Mouse (Mus musculus) MEL (cell line): ENCODE measurements around the gene Fsip1. TPM values are rescaled to one million over a fixed set of nuclear protein-coding genes. Genes with fewer than 3 reads are reported as not detected.

ENCODE experiments used
- DNase-seq: peaks from one replicate; pipeline ENCODE4 v3.0.0; 2011; ENCODE audit warnings: low read depth, low spot score
- H3K27ac ChIP-seq: 2 replicates; pipeline ENCODE4 v1.5.1; 2012; ENCODE audit warnings: low read depth, mild to moderate bottlenecking, control low read depth, low read length, moderate library complexity; ENCODE audit not compliant: control insufficient read depth
- H3K27me3 ChIP-seq, 2 experiments: fragments of 150-350 bp in 1 of 2; sonication (generic) in 1 of 2; 2 replicates each; pipeline ENCODE4 v1.6.1; 2012; ENCODE audit warnings: low read length in 2 of 2, mild to moderate bottlenecking in 2 of 2, improper control_type of control experiment in 1 of 2, moderate library complexity in 1 of 2; ENCODE audit not compliant: insufficient read depth in 2 of 2, control insufficient read depth in 1 of 2
- H3K36me3 ChIP-seq, 2 experiments: 2 replicates each; pipeline ENCODE4 v1.6.1; 2012 to 2014; ENCODE audit warnings: low read length in 2 of 2, improper control_type of control experiment in 1 of 2, inconsistent platforms in 1 of 2, mild to moderate bottlenecking in 1 of 2; ENCODE audit not compliant: insufficient read depth in 2 of 2, control insufficient read depth in 1 of 2
- H3K4me1 ChIP-seq, 2 experiments: fragments of 150-350 bp in 1 of 2; sonication (generic) in 1 of 2; 2 replicates each; pipeline ENCODE4 v1.6.1; 2012; ENCODE audit warnings: low read length in 2 of 2, improper control_type of control experiment in 1 of 2, mild to moderate bottlenecking in 1 of 2; ENCODE audit not compliant: insufficient read depth in 2 of 2, control insufficient read depth in 1 of 2
- H3K4me3 ChIP-seq, 2 experiments: fragments of 150-350 bp in 1 of 2; sonication (generic) in 1 of 2; 2 replicates each; pipeline ENCODE4 v1.5.1; 2012; ENCODE audit warnings: low read depth in 2 of 2, low read length in 2 of 2, mild to moderate bottlenecking in 2 of 2, moderate library complexity in 2 of 2, control low read depth in 1 of 2, improper control_type of control experiment in 1 of 2; ENCODE audit not compliant: control insufficient read depth in 1 of 2, insufficient read depth in 1 of 2
- H3K79me2 ChIP-seq: 2 replicates; pipeline ENCODE4 v1.6.1; 2012; ENCODE audit warnings: mild to moderate bottlenecking, low read length, moderate library complexity; ENCODE audit not compliant: control insufficient read depth, poor library complexity, insufficient read depth
- H3K9ac ChIP-seq: 2 replicates; pipeline ENCODE4 v1.6.1; 2012; ENCODE audit warnings: low read depth, mild to moderate bottlenecking, control low read depth, low read length, moderate library complexity; ENCODE audit not compliant: control insufficient read depth, poor library complexity, severe bottlenecking
- H3K9me3 ChIP-seq: fragments of 150-350 bp; sonication (generic); replicated peaks from 2 replicates; pipeline ENCODE4 v1.6.1; 2012; ENCODE audit warnings: mild to moderate bottlenecking, low read length, improper control_type of control experiment, moderate library complexity; ENCODE audit not compliant: insufficient read depth
- BHLHE40 ChIP-seq: IDR thresholded peaks from 2 replicates; pipeline ENCODE4 v1.6.1; 2012; ENCODE audit warnings: low read depth, mild to moderate bottlenecking, inconsistent platforms, low read length, improper control_type of control experiment, borderline replicate concordance
- CHD1 ChIP-seq: IDR thresholded peaks from 2 replicates; pipeline ENCODE4 v1.6.1; 2012; ENCODE audit warnings: low read depth, mild to moderate bottlenecking, inconsistent platforms, low read length, improper control_type of control experiment
- CTCF ChIP-seq, 3 experiments: IDR thresholded peaks in 2 of 3; conservative IDR thresholded peaks in 1 of 3; 2 replicates each; pipeline ENCODE4 v1.5.1; 2011 to 2012; ENCODE audit warnings: low read length in 3 of 3, low read depth in 2 of 3, mild to moderate bottlenecking in 2 of 3, improper control_type of control experiment in 1 of 3, inconsistent platforms in 1 of 3, mixed read lengths in 1 of 3, moderate library complexity in 1 of 3; ENCODE audit not compliant: control insufficient read depth in 1 of 3, insufficient read depth in 1 of 3, poor library complexity in 1 of 3, severe bottlenecking in 1 of 3
- ELF1 ChIP-seq: IDR thresholded peaks from 2 replicates; pipeline ENCODE4 v1.6.1; 2014; ENCODE audit warnings: low read depth, mild to moderate bottlenecking, inconsistent platforms, low read length, improper control_type of control experiment, moderate library complexity
- EP300 ChIP-seq, 2 experiments: IDR thresholded peaks; 2 replicates each; pipeline ENCODE4 v1.6.1; 2011; ENCODE audit warnings: improper control_type of control experiment in 2 of 2, low read length in 2 of 2, low read depth in 1 of 2, mild to moderate bottlenecking in 1 of 2
- ETS1 ChIP-seq: IDR thresholded peaks from 2 replicates; pipeline ENCODE4 v1.6.1; 2012; ENCODE audit warnings: low read depth, mild to moderate bottlenecking, inconsistent platforms, low read length, improper control_type of control experiment, moderate library complexity
- GABPA ChIP-seq: IDR thresholded peaks from 2 replicates; pipeline ENCODE4 v1.6.1; 2012; ENCODE audit warnings: low read depth, mild to moderate bottlenecking, inconsistent platforms, low read length, improper control_type of control experiment, moderate library complexity
- HCFC1 ChIP-seq: IDR thresholded peaks from 2 replicates; pipeline ENCODE4 v1.6.1; 2012; ENCODE audit warnings: low read depth, mild to moderate bottlenecking, inconsistent platforms, low read length, improper control_type of control experiment, moderate library complexity
- JUND ChIP-seq: IDR thresholded peaks from 2 replicates; pipeline ENCODE4 v1.6.1; 2011; ENCODE audit warnings: low read depth, mild to moderate bottlenecking, improper control_type of control experiment, low read length
- KAT2A ChIP-seq: conservative IDR thresholded peaks from 2 replicates; pipeline ENCODE4 v1.6.1; 2012; ENCODE audit warnings: low read depth, low read length, improper control_type of control experiment, inconsistent platforms
- MAFK ChIP-seq: IDR thresholded peaks from 2 replicates; pipeline ENCODE4 v1.6.1; 2011; ENCODE audit warnings: low read depth, mild to moderate bottlenecking, low read length, improper control_type of control experiment, borderline replicate concordance
- RAD21 ChIP-seq: IDR thresholded peaks from 2 replicates; pipeline ENCODE4 v1.6.1; 2011; ENCODE audit warnings: mild to moderate bottlenecking, low read depth, low read length, improper control_type of control experiment
- RCOR1 ChIP-seq: IDR thresholded peaks from 2 replicates; pipeline ENCODE4 v1.6.1; 2012; ENCODE audit warnings: low read depth, mild to moderate bottlenecking, inconsistent platforms, low read length, improper control_type of control experiment
- SIN3A ChIP-seq: IDR thresholded peaks from 2 replicates; pipeline ENCODE4 v1.6.1; 2012; ENCODE audit warnings: low read length, improper control_type of control experiment, inconsistent platforms
- SMC3 ChIP-seq: IDR thresholded peaks from 2 replicates; pipeline ENCODE4 v1.6.1; 2011; ENCODE audit warnings: low read depth, low read length, improper control_type of control experiment
- TAL1 ChIP-seq: IDR thresholded peaks from 2 replicates; pipeline ENCODE4 v1.6.1; 2012; ENCODE audit warnings: mild to moderate bottlenecking, inconsistent platforms, low read length, moderate library complexity, mixed read lengths
- TBP ChIP-seq: IDR thresholded peaks from 2 replicates; pipeline ENCODE4 v1.8.0; 2011; ENCODE audit warnings: low read depth, low read length, improper control_type of control experiment
- UBTF ChIP-seq: IDR thresholded peaks from 2 replicates; pipeline ENCODE4 v1.6.1; 2012; ENCODE audit warnings: low read depth, mild to moderate bottlenecking, inconsistent platforms, low read length, improper control_type of control experiment, moderate library complexity, borderline replicate concordance; ENCODE audit not compliant: insufficient read depth
- USF1 ChIP-seq: IDR thresholded peaks from 2 replicates; pipeline ENCODE4 v1.6.1; 2014; ENCODE audit warnings: low read depth, mild to moderate bottlenecking, inconsistent platforms, low read length, improper control_type of control experiment, moderate library complexity
- ZC3H11A ChIP-seq: IDR thresholded peaks from 2 replicates; pipeline ENCODE4 v1.6.1; 2012; ENCODE audit warnings: low read depth, mild to moderate bottlenecking, inconsistent platforms, low read length, improper control_type of control experiment
- polyA plus RNA-seq, 2 experiments: library from polyadenylated mRNA; stranded (reverse) in 1 of 2; unstranded in 1 of 2; fragments of >175 nt in 1 of 2; fragments of >200 nt in 1 of 2; gene quantifications; 2 replicates each; pipeline versions ENCODE4 v1.2.1 to v1.2.4; 2012; ENCODE audit warnings: low replicate concordance in 2 of 2, low read depth in 1 of 2; ENCODE audit not compliant: insufficient read length in 2 of 2, insufficient read depth in 1 of 2, missing spikeins in 1 of 2
- total RNA-seq: library from RNA; depleted of rRNA; stranded (reverse); fragments of 300-350 nt; gene quantifications from 2 replicates; pipeline ENCODE4 v1.2.3, GENCODE M21; 2012

The Fsip1 gene
- total and polyA plus RNA-seq, 3 experiments: not detected

DNA sequence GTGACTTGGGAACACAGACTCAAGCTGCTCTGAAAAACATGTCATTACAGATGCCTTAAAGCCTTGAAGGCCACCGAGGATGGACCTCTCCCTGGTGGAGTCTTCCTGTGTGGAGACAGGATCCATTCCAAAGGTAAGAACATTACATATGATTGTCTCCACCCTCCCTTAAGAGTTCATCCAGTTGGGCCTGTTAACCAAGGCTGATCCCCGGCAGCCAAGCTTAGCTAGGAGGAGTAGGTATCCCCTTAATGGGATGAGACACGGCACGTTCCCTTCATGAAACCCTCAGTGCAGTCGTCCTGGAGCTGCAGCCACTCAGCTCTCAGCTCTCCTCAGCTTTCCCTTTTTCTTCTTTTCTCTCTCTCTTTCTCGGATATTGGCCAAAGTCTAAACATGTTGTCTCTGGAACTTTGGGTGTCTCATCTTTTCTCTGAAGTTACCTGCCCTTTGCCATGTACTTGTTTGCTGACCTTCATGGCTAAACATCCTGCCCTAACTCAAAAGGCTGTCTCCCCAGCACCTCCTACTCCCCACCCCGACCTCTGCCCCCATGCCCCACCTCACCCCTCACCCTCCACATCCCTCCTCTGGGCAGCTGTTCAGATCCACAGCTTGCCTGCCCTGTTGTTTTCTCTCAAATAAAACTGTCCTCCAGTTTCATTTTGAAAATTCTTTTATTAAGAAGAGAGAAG is 49.2 kb upstream of the Fsip1 start:
- H3K4me1 ChIP-seq: no peaks in the 10 kb centered on the region
- H3K4me3 ChIP-seq: no peak overlapping the region
- H3K36me3 ChIP-seq: no peaks in the 10 kb centered on the region
- H3K9me3 ChIP-seq: no peaks in the 10 kb centered on the region
- H3K9ac ChIP-seq: no peak overlapping the region
- TF ChIP-seq ZC3H11A: no peak
- no peak for TF ChIP-seq ETS1
- no peak for TF ChIP-seq SMC3
- no peak for TF ChIP-seq HCFC1
- no peak for TF ChIP-seq USF1
- TF ChIP-seq CTCF (IDR thresholded peaks at IDR 0.05 in 2 of 3, conservative IDR thresholded peaks at IDR 0.05 in 1 of 3; ENCODE audit: control insufficient read depth in 1 of 3, insufficient read depth in 1 of 3, low read depth in 2 of 3, low read length in 3 of 3, poor library complexity in 1 of 3, severe bottlenecking in 1 of 3): no peak
- TF ChIP-seq JUND: no peak
- TF ChIP-seq EP300 (IDR thresholded peaks at IDR 0.05; ENCODE audit: low read depth in 1 of 2, low read length in 2 of 2): no peak
- no peak for TF ChIP-seq RAD21
- no peak for TF ChIP-seq SIN3A
- TF ChIP-seq UBTF: no peak
- no peak for TF ChIP-seq TAL1
- TF ChIP-seq CHD1: no peak
- no peak for TF ChIP-seq KAT2A
- no peak for TF ChIP-seq RCOR1
- H3K27ac ChIP-seq: no peak overlapping the region
- H3K27me3 ChIP-seq: no peaks in the 10 kb centered on the region
- no peak for DNase-seq
- no peaks in the 10 kb centered on the region for H3K79me2 ChIP-seq

DNA sequence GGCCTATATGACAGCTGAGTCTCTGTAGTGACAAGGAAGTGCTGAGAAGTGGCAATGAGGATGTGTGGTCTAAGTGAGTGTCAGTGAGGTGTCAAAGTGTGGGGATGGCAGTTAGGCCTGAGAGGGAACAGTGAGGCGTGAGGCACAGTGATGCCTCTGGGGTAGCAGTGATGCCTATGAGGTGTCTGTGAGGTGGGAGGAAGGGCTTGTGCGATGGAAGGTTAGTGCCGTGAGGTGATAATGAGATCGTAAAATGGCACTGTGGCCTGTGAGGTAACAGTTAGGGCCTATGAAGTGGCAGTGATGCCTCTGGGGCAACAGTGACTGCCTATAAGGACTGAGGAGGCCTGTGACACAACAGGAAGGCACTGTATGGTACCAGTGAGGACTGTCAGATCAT is 46.7 kb upstream of the Fsip1 start:
- TF ChIP-seq ZC3H11A (no peak), CHD1 (no peak), ELF1 (no peak), JUND (no peak), GABPA (no peak), RCOR1 (no peak), EP300 (IDR thresholded peaks at IDR 0.05; ENCODE audit: low read depth in 1 of 2, low read length in 2 of 2) (no peak), MAFK (no peak), TBP (no peak), BHLHE40 (no peak)
- Histone ChIP-seq H3K4me3 (no peak overlapping the region), H3K27ac (no peak overlapping the region)

More for the DNA sequence above, 46.7 kb upstream of the Fsip1 start:
- H3K36me3 ChIP-seq: no peaks in the 10 kb centered on the region
- no peaks in the 10 kb centered on the region for H3K9me3 ChIP-seq
- no peak for DNase-seq
- no peaks in the 10 kb centered on the region for H3K79me2 ChIP-seq
- no peaks in the 10 kb centered on the region for H3K4me1 ChIP-seq
- no peaks in the 10 kb centered on the region; a peak in 1 of 4 replicates for H3K27me3 ChIP-seq
- no peak overlapping the region for H3K9ac ChIP-seq
